Mouse (Mus musculus): Measurements from ENCODE around the gene Gm20388. TPM values are rescaled to one million over a fixed set of nuclear protein-coding genes. Genes with fewer than 3 reads are reported as not detected.
"Not testable (repeated sequence)": the region's sequence is repeated elsewhere in the genome, so short reads cannot be mapped to it uniquely, and the experiment has no call there.

Gene Gm20388
- polyA plus RNA-seq, 1 experiment, result 23.9 TPM

- H3K4me1 ChIP-seq (ENCODE audit: control insufficient read depth, insufficient read depth, low read length), result peaks cover 3% of the 10 kb centered on the region; the same call in 1 of the 2 replicates
- no peak overlapping the region for H3K4me3 ChIP-seq (ENCODE audit: insufficient read depth, low read length)
- no peak for TF ChIP-seq POLR2A (IDR thresholded peaks at IDR 0.05; ENCODE audit: extremely low read depth, insufficient read depth, low read length)
- TF ChIP-seq CTCF (IDR thresholded peaks at IDR 0.05; ENCODE audit: extremely low read depth, insufficient read depth, low read length), result no peak
These were observed 4088.9 kb downstream of the Gm20388 start for GRCm38 (mm10) chr8:123999568-123999967.

GRCm38 (mm10) chr8:124002546-124003108, 4092.0 kb downstream of the Gm20388 start:
- TF ChIP-seq CTCF (IDR thresholded peaks at IDR 0.05; ENCODE audit: extremely low read depth, insufficient read depth, low read length) (no peak), POLR2A (IDR thresholded peaks at IDR 0.05; ENCODE audit: extremely low read depth, insufficient read depth, low read length) (no peak)

More at GRCm38 (mm10) chr8:123999568-123999967, 4088.9 kb downstream of the Gm20388 start:
- H3K27ac ChIP-seq (ENCODE audit: insufficient read depth, low read length), result no peak overlapping the region

GRCm38 (mm10) chr8:124007829-124008228, 4097.2 kb downstream of the Gm20388 start:
- H3K27ac ChIP-seq (ENCODE audit: insufficient read depth, low read length), result no peak overlapping the region
- H3K4me3 ChIP-seq (ENCODE audit: insufficient read depth, low read length), result no peak overlapping the region
- H3K4me1 ChIP-seq (ENCODE audit: control insufficient read depth, insufficient read depth, low read length), result no peaks in the 10 kb centered on the region
- TF ChIP-seq POLR2A (IDR thresholded peaks at IDR 0.05; ENCODE audit: extremely low read depth, insufficient read depth, low read length), result no peak
- TF ChIP-seq CTCF (IDR thresholded peaks at IDR 0.05; ENCODE audit: extremely low read depth, insufficient read depth, low read length), result no peak

More at GRCm38 (mm10) chr8:124002546-124003108, 4092.0 kb downstream of the Gm20388 start:
- no peak overlapping the region for H3K27ac ChIP-seq (ENCODE audit: insufficient read depth, low read length)
- no peak overlapping the region for H3K4me3 ChIP-seq (ENCODE audit: insufficient read depth, low read length)
- peaks cover 3% of the 10 kb centered on the region; the same call in 1 of the 2 replicates for H3K4me1 ChIP-seq (ENCODE audit: control insufficient read depth, insufficient read depth, low read length)

- Histone ChIP-seq H3K4me1 (ENCODE audit: control insufficient read depth, insufficient read depth, low read length) (no peaks in the 10 kb centered on the region), H3K27ac (ENCODE audit: insufficient read depth, low read length) (no peak overlapping the region)
- no peak for TF ChIP-seq CTCF (IDR thresholded peaks at IDR 0.05; ENCODE audit: extremely low read depth, insufficient read depth, low read length)
- no peak for TF ChIP-seq POLR2A (IDR thresholded peaks at IDR 0.05; ENCODE audit: extremely low read depth, insufficient read depth, low read length)
These were observed 4100.9 kb downstream of the Gm20388 start for GRCm38 (mm10) chr8:124011580-124011979.

GRCm38 (mm10) chr8:124011989-124012586, 4101.4 kb downstream of the Gm20388 start:
- no peak for TF ChIP-seq POLR2A (IDR thresholded peaks at IDR 0.05; ENCODE audit: extremely low read depth, insufficient read depth, low read length)
- no peak for TF ChIP-seq CTCF (IDR thresholded peaks at IDR 0.05; ENCODE audit: extremely low read depth, insufficient read depth, low read length)
- no peak overlapping the region for H3K4me3 ChIP-seq (ENCODE audit: insufficient read depth, low read length)
- H3K4me1 ChIP-seq (ENCODE audit: control insufficient read depth, insufficient read depth, low read length), result no peaks in the 10 kb centered on the region
- no peak overlapping the region for H3K27ac ChIP-seq (ENCODE audit: insufficient read depth, low read length)

More at GRCm38 (mm10) chr8:124011580-124011979, 4100.9 kb downstream of the Gm20388 start:
- no peak overlapping the region for H3K4me3 ChIP-seq (ENCODE audit: insufficient read depth, low read length)

- not testable (repeated sequence) for H3K4me3 ChIP-seq (ENCODE audit: insufficient read depth, low read length); H3K4me1 ChIP-seq (ENCODE audit: control insufficient read depth, insufficient read depth, low read length); H3K27ac ChIP-seq (ENCODE audit: insufficient read depth, low read length)
These were observed 4103.7 kb downstream of the Gm20388 start for GRCm38 (mm10) chr8:124014299-124014698.

- no peak overlapping the region for H3K4me3 ChIP-seq (ENCODE audit: insufficient read depth, low read length)
- H3K27ac ChIP-seq (ENCODE audit: insufficient read depth, low read length), result no peak overlapping the region
- TF ChIP-seq POLR2A (IDR thresholded peaks at IDR 0.05; ENCODE audit: extremely low read depth, insufficient read depth, low read length), result no peak
- TF ChIP-seq CTCF (IDR thresholded peaks at IDR 0.05; ENCODE audit: extremely low read depth, insufficient read depth, low read length), result no peak
- H3K4me1 ChIP-seq (ENCODE audit: control insufficient read depth, insufficient read depth, low read length), result peaks cover 10% of the 10 kb centered on the region
These were observed 4104.1 kb downstream of the Gm20388 start for GRCm38 (mm10) chr8:124014751-124015150.

GRCm38 (mm10) chr8:124019782-124020181, 4109.1 kb downstream of the Gm20388 start:
- peak overlapping the region; percentile 49; the same call in 1 of the 2 replicates for H3K4me3 ChIP-seq (ENCODE audit: insufficient read depth, low read length)
- peaks cover 12% of the 10 kb centered on the region for H3K4me1 ChIP-seq (ENCODE audit: control insufficient read depth, insufficient read depth, low read length)
- no peak overlapping the region for H3K27ac ChIP-seq (ENCODE audit: insufficient read depth, low read length)
- no peak for TF ChIP-seq CTCF (IDR thresholded peaks at IDR 0.05; ENCODE audit: extremely low read depth, insufficient read depth, low read length)
- TF ChIP-seq POLR2A (IDR thresholded peaks at IDR 0.05; ENCODE audit: extremely low read depth, insufficient read depth, low read length), result no peak

GRCm38 (mm10) chr8:124020439-124021236, 4110.0 kb downstream of the Gm20388 start:
- Histone ChIP-seq H3K4me1 (ENCODE audit: control insufficient read depth, insufficient read depth, low read length) (peaks cover 12% of the 10 kb centered on the region), H3K4me3 (ENCODE audit: insufficient read depth, low read length) (peak overlapping the region; percentile 49), H3K27ac (ENCODE audit: insufficient read depth, low read length) (peak overlapping the region; percentile 87)
- TF ChIP-seq POLR2A (IDR thresholded peaks at IDR 0.05; ENCODE audit: extremely low read depth, insufficient read depth, low read length) (no peak), CTCF (IDR thresholded peaks at IDR 0.05; ENCODE audit: extremely low read depth, insufficient read depth, low read length) (no peak)

Measured in cortical plate, adult 2 months (tissue).